Mouse (Mus musculus) liver, embryonic 14.5 days (tissue): ENCODE measurements around the gene Gm43064.

Experiments
- CTCF ChIP-seq: IDR thresholded peaks from 2 replicates; pipeline ENCODE4 v1.5.1; 2016; ENCODE audit warnings: antibody characterized with exemption, low read depth, control low read depth
- EP300 ChIP-seq: IDR thresholded peaks from 2 replicates; pipeline ENCODE4 v1.6.1; 2016; ENCODE audit warnings: antibody characterized with exemption, low read depth

DNA sequence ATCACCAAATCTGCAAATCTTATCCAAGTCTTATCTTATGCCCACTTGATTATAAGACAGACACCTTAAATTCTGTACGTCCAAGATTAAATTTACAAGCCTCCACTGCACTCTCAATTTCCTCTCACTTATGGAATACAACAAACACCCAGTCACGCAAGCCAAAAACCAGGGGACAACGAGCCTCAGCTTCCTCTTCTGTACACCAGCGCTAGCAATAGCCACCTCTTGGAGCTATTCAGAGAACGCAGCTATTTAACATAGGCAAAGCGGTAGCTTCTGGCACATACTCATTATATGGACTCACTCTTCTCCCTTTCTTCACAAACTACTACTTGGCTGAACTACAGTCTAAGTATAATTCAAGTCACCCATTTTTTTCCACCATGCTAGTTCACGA is 30.2 kb upstream of the Gm43064 start:
- no peak for TF ChIP-seq CTCF
- no peak for TF ChIP-seq EP300
